Mouse (Mus musculus): ENCODE measurements around the gene Ankrd54. TPM values are rescaled to one million over a fixed set of nuclear protein-coding genes. Genes with fewer than 3 reads are reported as not detected.
A peak's percentile ranks its signal among the peaks of the same experiment; 100 is the strongest.

The Ankrd54 gene
- 47.9 and 55.1 TPM in 2 replicates for polyA plus RNA-seq (2015; fragmentation: Nextera tagmentation; extraction: Ambion mirVana)

- H3K4me1 ChIP-seq (replicated peaks): peaks cover 86% of the 10 kb centered on the region
- peak within 1 kb of the TSS; percentile 87 for H3K9ac ChIP-seq
- peak; percentile 96 for ATAC-seq (ENCODE audit: insufficient read depth)
- H3K27ac ChIP-seq (replicated peaks): peak within 1 kb of the TSS; percentile 91
- H3K9me3 ChIP-seq (replicated peaks): no peaks in the 10 kb centered on the region
- H3K27me3 ChIP-seq: no peaks in the 10 kb centered on the region
- H3K4me2 ChIP-seq: peak within 1 kb of the TSS; percentile 79
- under 1% methylated on average over 80 of the region's 80 CpGs for WGBS (ENCODE audit: insufficient replicate concordance)
- peaks cover 37% of the 10 kb centered on the region for H3K36me3 ChIP-seq (replicated peaks)
- H3K4me3 ChIP-seq (replicated peaks): peak within 1 kb of the TSS; percentile 82
These were observed at the start of gene Ankrd54 for GRCm38 (mm10) chr15:79062376-79063159. Gene Ankrd54 (minus strand): TSS chr15:79062893.

DNA sequence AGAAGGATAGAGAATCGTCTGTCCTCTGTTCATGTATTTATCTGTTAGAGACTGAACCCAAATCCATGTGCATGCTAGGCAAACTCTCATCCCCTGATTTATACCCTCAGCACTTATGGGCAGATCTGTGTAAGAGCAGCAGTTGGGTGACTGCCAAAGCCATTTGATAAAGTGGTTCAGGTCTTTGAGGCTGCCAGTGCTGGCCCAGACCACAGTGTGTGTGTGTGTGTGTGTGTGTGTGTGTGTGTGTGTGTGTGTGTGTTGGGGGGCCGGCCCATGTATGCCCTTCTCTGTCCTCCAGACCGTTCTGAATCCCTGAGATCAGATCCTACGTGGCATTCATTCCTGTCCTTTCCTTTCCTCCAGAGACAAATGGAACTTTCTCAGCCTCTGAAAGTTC is 49.1 kb upstream of the Ankrd54 start:
- Histone ChIP-seq H3K9me3 (replicated peaks) (no peaks in the 10 kb centered on the region), H3K36me3 (replicated peaks) (0 out of 2 replicates have a peak, but pooled peaks cover 6% of the 10 kb centered on the region), H3K27me3 (peaks cover 33% of the 10 kb centered on the region), H3K9ac (no peak overlapping the region), H3K27ac (replicated peaks) (no peak overlapping the region), H3K4me3 (replicated peaks) (no peak overlapping the region), H3K4me1 (replicated peaks) (peaks cover 33% of the 10 kb centered on the region), H3K4me2 (no peak overlapping the region)
- 75% methylated on average over 4 of the region's 4 CpGs for WGBS (ENCODE audit: insufficient replicate concordance)
- no peak for ATAC-seq (ENCODE audit: insufficient read depth)

DNA sequence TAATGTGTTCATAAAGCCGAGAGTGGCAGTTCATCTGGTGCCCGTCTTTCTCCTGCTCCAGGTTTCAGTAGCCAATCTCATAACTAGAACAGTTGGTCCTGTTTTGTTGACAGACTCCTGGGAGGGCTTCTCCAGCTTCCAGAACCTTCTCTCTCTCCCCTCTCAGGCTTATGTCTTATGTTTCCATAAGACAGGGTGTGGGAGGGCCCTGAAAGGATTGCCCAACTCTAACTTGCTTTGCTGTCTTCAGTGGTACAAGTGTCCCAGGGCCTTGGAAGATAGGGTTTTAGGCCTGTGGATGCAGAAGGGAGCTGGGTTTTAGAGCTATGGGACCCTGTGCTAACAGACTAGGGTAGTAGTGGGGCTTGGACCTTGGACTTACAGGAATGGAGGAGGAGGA is 47.8 kb upstream of the Ankrd54 start:
- H3K9me3 ChIP-seq (replicated peaks): no peaks in the 10 kb centered on the region
- H3K4me3 ChIP-seq (replicated peaks): no peak overlapping the region
- peaks cover 33% of the 10 kb centered on the region for H3K27me3 ChIP-seq
- no peaks in the 10 kb centered on the region for H3K36me3 ChIP-seq (replicated peaks)
- peak overlapping the region; percentile 99 for H3K4me2 ChIP-seq
- no peak overlapping the region for H3K9ac ChIP-seq
- no peak for ATAC-seq (ENCODE audit: insufficient read depth)
- 65% methylated on average over 2 of the region's 2 CpGs for WGBS (ENCODE audit: insufficient replicate concordance)
- peaks cover 45% of the 10 kb centered on the region for H3K4me1 ChIP-seq (replicated peaks)
- no peak overlapping the region for H3K27ac ChIP-seq (replicated peaks)

- no peaks in the 10 kb centered on the region for H3K9me3 ChIP-seq (replicated peaks)
- peak overlapping the region; percentile 77; the same call in 1 of the 2 replicates for H3K9ac ChIP-seq
- WGBS (ENCODE audit: insufficient replicate concordance): 15% methylated on average over 9 of the region's 9 CpGs
- peak overlapping the region; percentile 99 for H3K4me2 ChIP-seq
- H3K4me3 ChIP-seq (replicated peaks): peak overlapping the region; percentile 73
- no peak for ATAC-seq (ENCODE audit: insufficient read depth)
- no peak overlapping the region for H3K27ac ChIP-seq (replicated peaks)
- peaks cover 49% of the 10 kb centered on the region for H3K4me1 ChIP-seq (replicated peaks)
- peaks cover 33% of the 10 kb centered on the region for H3K27me3 ChIP-seq
- no peaks in the 10 kb centered on the region for H3K36me3 ChIP-seq (replicated peaks)
These were observed 47.3 kb upstream of the Ankrd54 start for GRCm38 (mm10) chr15:79110031-79110430.

DNA sequence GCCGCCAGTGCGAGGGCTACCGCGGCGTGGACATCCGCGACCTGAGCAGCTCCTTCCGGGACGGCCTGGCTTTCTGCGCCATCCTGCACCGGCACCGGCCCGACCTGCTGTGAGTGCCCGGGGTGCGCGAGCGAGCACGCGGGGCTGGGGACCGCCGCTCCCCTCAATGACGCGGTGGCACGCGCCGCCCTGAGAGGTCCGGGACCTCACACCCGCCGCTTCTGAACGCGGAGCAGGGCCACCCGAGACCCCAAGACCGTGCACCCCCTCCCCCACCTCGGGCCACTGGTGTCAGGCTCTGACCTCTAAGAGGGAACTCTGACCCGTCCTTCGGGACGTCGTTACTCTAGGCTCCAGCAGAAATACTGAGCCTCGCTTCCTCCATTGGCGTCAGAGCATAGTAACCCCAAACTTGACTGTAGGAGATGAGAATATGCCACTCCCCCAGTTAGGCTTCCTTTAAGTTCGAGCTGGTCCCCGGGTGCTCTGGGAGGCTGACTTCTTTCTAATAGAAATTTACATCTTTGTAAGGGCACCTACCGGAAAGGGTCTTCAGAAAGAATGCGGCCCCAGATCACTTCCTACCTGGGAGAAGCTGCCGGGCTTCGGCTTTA is 46.7 kb upstream of the Ankrd54 start:
- Histone ChIP-seq H3K9me3 (replicated peaks) (no peaks in the 10 kb centered on the region), H3K4me3 (replicated peaks) (peak overlapping the region; percentile 73), H3K4me2 (peak overlapping the region; percentile 99), H3K27ac (replicated peaks) (peak overlapping the region; percentile 61; the same call in 1 of the 2 replicates), H3K4me1 (replicated peaks) (peaks cover 52% of the 10 kb centered on the region), H3K9ac (peak overlapping the region; percentile 77), H3K36me3 (replicated peaks) (no peaks in the 10 kb centered on the region), H3K27me3 (peaks cover 33% of the 10 kb centered on the region)
- WGBS (ENCODE audit: insufficient replicate concordance): under 1% methylated on average over 46 of the region's 46 CpGs
- ATAC-seq (ENCODE audit: insufficient read depth): peak; percentile 57; the same call in 1 of the 2 replicates

GRCm38 (mm10) chr15:79108421-79109320 is 46.0 kb upstream of the Ankrd54 start, which contains the start of gene Micall1:
Gene Micall1 (plus strand): TSS chr15:79108898.
- H3K4me3 ChIP-seq (replicated peaks): peak within 1 kb of the TSS; percentile 73
- H3K4me1 ChIP-seq (replicated peaks): peaks cover 52% of the 10 kb centered on the region
- peaks cover 33% of the 10 kb centered on the region for H3K27me3 ChIP-seq
- peak within 1 kb of the TSS; percentile 77 for H3K9ac ChIP-seq
- WGBS (ENCODE audit: insufficient replicate concordance): under 1% methylated on average over 75 of the region's 85 CpGs
- H3K9me3 ChIP-seq (replicated peaks): no peaks in the 10 kb centered on the region
- H3K36me3 ChIP-seq (replicated peaks): no peaks in the 10 kb centered on the region
- ATAC-seq (ENCODE audit: insufficient read depth): peak; percentile 78
- peak within 1 kb of the TSS; percentile 99 for H3K4me2 ChIP-seq
- H3K27ac ChIP-seq (replicated peaks): peak within 1 kb of the TSS; percentile 61; the same call in 1 of the 2 replicates

DNA sequence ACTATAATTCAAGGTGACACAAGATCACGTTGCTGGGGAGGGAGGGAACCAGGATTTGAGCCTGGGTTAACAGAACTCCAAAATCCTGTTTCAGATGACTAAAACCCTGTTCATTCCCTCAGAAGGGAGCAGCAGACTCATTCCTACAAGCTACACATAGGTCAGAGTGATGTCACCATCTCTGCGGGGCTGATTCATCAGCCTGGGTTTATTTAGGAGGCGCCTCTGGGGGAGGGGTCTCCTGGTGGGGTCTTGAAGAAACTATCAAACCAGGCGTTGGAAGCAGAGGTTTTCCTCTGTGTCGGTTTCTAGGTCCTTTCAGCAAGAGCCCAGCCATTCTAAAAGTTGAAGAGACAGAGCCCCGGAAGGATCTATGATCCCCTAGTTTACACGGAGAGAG is 45.3 kb upstream of the Ankrd54 start:
- Histone ChIP-seq H3K27ac (replicated peaks) (no peak overlapping the region), H3K36me3 (replicated peaks) (no peaks in the 10 kb centered on the region)
- no peak for ATAC-seq (ENCODE audit: insufficient read depth)

DNA sequence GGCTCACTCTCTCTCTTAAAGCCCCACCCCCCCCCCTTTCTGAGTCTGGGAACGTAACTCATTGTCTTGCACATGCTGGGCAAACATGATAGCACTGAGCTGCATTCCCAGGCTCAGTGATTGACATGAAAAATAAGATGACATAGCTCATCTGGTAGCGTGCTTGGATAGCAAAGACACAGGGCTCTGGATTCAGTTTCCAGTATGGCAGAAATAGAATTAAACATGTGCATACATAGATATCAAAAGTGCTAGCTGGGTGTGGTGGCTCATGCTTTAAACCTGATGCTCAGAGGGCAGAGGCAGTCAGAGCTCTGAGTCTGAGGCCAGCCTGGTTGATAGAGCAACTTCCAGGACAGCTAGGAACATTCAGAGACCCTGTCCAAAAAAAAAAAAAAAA is 43.1 kb upstream of the Ankrd54 start:
- no peak overlapping the region for H3K4me3 ChIP-seq (replicated peaks)
- H3K36me3 ChIP-seq (replicated peaks): no peaks in the 10 kb centered on the region
- ATAC-seq (ENCODE audit: insufficient read depth): peak; percentile 49
- no peak overlapping the region for H3K9ac ChIP-seq
- WGBS (ENCODE audit: insufficient replicate concordance): 22% methylated on average over 2 of the region's 2 CpGs
- peak overlapping the region; percentile 6; the same call in 1 of the 2 replicates for H3K27ac ChIP-seq (replicated peaks)
- H3K27me3 ChIP-seq: peaks cover 31% of the 10 kb centered on the region
- no peaks in the 10 kb centered on the region for H3K9me3 ChIP-seq (replicated peaks)
- peaks cover 52% of the 10 kb centered on the region for H3K4me1 ChIP-seq (replicated peaks)
- no peak overlapping the region for H3K4me2 ChIP-seq

More for the DNA sequence above, 45.3 kb upstream of the Ankrd54 start:
- Histone ChIP-seq H3K4me3 (replicated peaks) (no peak overlapping the region), H3K4me2 (peak overlapping the region; percentile 99), H3K4me1 (replicated peaks) (peaks cover 52% of the 10 kb centered on the region), H3K9ac (no peak overlapping the region), H3K9me3 (replicated peaks) (no peaks in the 10 kb centered on the region), H3K27me3 (peaks cover 33% of the 10 kb centered on the region)
- WGBS (ENCODE audit: insufficient replicate concordance): 35% methylated on average over 7 of the region's 7 CpGs

DNA sequence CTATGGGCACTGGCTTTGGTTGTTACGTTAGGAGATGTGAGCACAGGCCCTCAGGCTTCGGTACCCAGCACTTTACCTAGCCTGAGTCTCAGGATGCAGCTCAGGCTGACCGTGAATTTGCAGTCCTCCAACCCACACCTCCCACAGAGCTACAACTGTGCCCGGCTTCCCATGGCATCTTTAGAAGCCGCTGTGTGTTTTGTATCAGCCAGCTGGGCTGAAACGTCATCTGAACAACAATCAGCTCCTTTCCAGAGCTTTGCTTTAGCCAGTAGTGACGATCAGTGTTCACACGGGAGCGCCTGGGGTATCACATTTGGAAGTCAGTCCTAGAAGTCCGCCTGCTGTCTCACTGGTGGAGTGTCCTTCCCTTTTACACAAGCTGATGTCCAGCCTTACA is 40.6 kb upstream of the Ankrd54 start:
- 69% methylated on average over 10 of the region's 10 CpGs for WGBS (ENCODE audit: insufficient replicate concordance)
- H3K27ac ChIP-seq (replicated peaks): no peak overlapping the region
- H3K9ac ChIP-seq: no peak overlapping the region
- peaks cover 33% of the 10 kb centered on the region for H3K4me1 ChIP-seq (replicated peaks)
- no peak overlapping the region for H3K4me2 ChIP-seq
- H3K9me3 ChIP-seq (replicated peaks): no peaks in the 10 kb centered on the region
- peaks cover 13% of the 10 kb centered on the region; the same call in 1 of the 2 replicates for H3K27me3 ChIP-seq
- H3K36me3 ChIP-seq (replicated peaks): no peaks in the 10 kb centered on the region
- ATAC-seq (ENCODE audit: insufficient read depth): no peak
- H3K4me3 ChIP-seq (replicated peaks): no peak overlapping the region

DNA sequence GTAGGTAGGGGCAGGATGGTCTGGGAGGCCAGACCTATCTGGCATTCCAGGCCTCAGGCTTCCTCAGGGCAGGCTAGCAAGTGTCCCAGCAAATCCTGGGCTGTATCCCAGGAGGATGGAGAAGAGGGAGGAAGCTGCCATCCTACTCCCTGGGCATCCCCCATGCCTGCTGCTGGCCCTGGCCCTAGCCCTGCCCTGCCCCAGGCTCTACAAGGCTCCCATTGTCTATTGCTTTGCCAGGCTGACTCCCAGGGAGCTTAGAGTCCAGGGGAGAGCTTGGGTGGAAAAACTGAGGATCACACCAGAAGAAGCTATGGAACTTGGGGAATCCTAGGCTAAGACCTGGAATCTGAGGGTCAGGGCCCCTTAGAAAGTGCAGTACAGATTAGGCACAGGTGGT is 38.8 kb upstream of the Ankrd54 start:
- no peaks in the 10 kb centered on the region for H3K9me3 ChIP-seq (replicated peaks)
- H3K4me1 ChIP-seq (replicated peaks): peaks cover 41% of the 10 kb centered on the region
- no peaks in the 10 kb centered on the region for H3K36me3 ChIP-seq (replicated peaks)
- H3K9ac ChIP-seq: no peak overlapping the region
- no peak overlapping the region for H3K4me2 ChIP-seq
- 0 out of 2 replicates have a peak, but pooled peaks cover 8% of the 10 kb centered on the region for H3K27me3 ChIP-seq
- no peak for ATAC-seq (ENCODE audit: insufficient read depth)
- H3K4me3 ChIP-seq (replicated peaks): no peak overlapping the region
- H3K27ac ChIP-seq (replicated peaks): no peak overlapping the region

All from liver, embryonic 15.5 days (tissue).